Mouse (Mus musculus): Measurements from ENCODE around the gene Zcchc7. TPM values are rescaled to one million over a fixed set of nuclear protein-coding genes. Genes with fewer than 3 reads are reported as not detected.
"Not testable (repeated sequence)": the region's sequence is repeated elsewhere in the genome, so short reads cannot be mapped to it uniquely, and the experiment has no call there.

Zcchc7 gene
- polyA plus RNA-seq, 1 experiment from 2014 or later = 31.2 TPM

GRCm38 (mm10) chr4:44721237-44721636 is 34.4 kb upstream of the Zcchc7 start:
- H3K27ac ChIP-seq (ENCODE audit: low read length) = no peak overlapping the region
- no peak overlapping the region for H3K9ac ChIP-seq (ENCODE audit: low read depth, low read length)
- H3K36me3 ChIP-seq (ENCODE audit: control insufficient read depth, insufficient read depth, low read length) = no peaks in the 10 kb centered on the region
- H3K27me3 ChIP-seq (ENCODE audit: control insufficient read depth, insufficient read depth, low read depth, low read length) = peaks cover 45% of the 10 kb centered on the region
- no peak for ATAC-seq
- H3K4me3 ChIP-seq (ENCODE audit: low read depth, low read length) = no peak overlapping the region
- no peaks in the 10 kb centered on the region for H3K4me1 ChIP-seq (ENCODE audit: control insufficient read depth, insufficient read depth, low read length)
- no peak overlapping the region for H3K4me2 ChIP-seq (ENCODE audit: low read length)
- 78% methylated on average over 4 of the region's 4 CpGs for WGBS
- no peaks in the 10 kb centered on the region for H3K9me3 ChIP-seq (replicated peaks; ENCODE audit: control insufficient read depth, low read length, poor library complexity, severe bottlenecking)

DNA sequence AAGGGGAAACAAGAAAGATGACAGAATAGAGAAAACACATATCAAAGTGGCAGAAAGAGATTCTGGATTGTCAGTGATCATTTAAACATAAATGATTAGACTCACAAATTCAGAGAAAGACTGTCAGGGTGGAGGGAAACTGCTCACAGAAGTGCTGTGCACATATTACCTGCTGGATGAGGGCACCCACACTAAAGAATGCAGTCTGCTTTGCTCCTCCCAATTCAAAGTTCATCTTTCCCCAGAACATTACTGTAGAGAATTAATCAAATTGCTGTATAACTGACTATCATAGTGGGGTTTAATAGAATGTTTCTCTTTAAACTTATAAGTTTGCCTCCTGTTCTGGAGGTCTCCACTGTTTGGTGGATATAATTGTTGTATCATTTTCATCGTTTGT is 15.2 kb upstream of the Zcchc7 start:
- no peaks in the 10 kb centered on the region for H3K36me3 ChIP-seq (ENCODE audit: control insufficient read depth, insufficient read depth, low read length)
- no peak overlapping the region for H3K4me3 ChIP-seq (ENCODE audit: low read depth, low read length)
- peaks cover 4% of the 10 kb centered on the region; the same call in 1 of the 2 replicates for H3K9me3 ChIP-seq (replicated peaks; ENCODE audit: control insufficient read depth, low read length, poor library complexity, severe bottlenecking)
- no peak overlapping the region for H3K9ac ChIP-seq (ENCODE audit: low read depth, low read length)
- H3K27me3 ChIP-seq (ENCODE audit: control insufficient read depth, insufficient read depth, low read depth, low read length) = peaks cover 9% of the 10 kb centered on the region
- H3K4me2 ChIP-seq (ENCODE audit: low read length) = no peak overlapping the region
- H3K27ac ChIP-seq (ENCODE audit: low read length) = no peak overlapping the region
- WGBS = 80% methylated on average over 1 of the region's 1 CpGs
- no peak for ATAC-seq
- no peaks in the 10 kb centered on the region for H3K4me1 ChIP-seq (ENCODE audit: control insufficient read depth, insufficient read depth, low read length)

GRCm38 (mm10) chr4:44756134-44756951 is 666 bp downstream of the Zcchc7 start:
- Histone ChIP-seq H3K9ac (ENCODE audit: low read depth, low read length) (peak overlapping the region; percentile 92), H3K4me3 (ENCODE audit: low read depth, low read length) (peak overlapping the region; percentile 98), H3K4me2 (ENCODE audit: low read length) (peak overlapping the region; percentile 67), H3K9me3 (replicated peaks; ENCODE audit: control insufficient read depth, low read length, poor library complexity, severe bottlenecking) (no peaks in the 10 kb centered on the region), H3K27ac (ENCODE audit: low read length) (peak overlapping the region; percentile 93), H3K27me3 (ENCODE audit: control insufficient read depth, insufficient read depth, low read depth, low read length) (no peaks in the 10 kb centered on the region), H3K4me1 (ENCODE audit: control insufficient read depth, insufficient read depth, low read length) (peaks cover 7% of the 10 kb centered on the region), H3K36me3 (ENCODE audit: control insufficient read depth, insufficient read depth, low read length) (no peaks in the 10 kb centered on the region)
- WGBS = under 1% methylated on average over 56 of the region's 60 CpGs
- peak; percentile 98 for ATAC-seq

GRCm38 (mm10) chr4:44757131-44757530 is 1.5 kb downstream of the Zcchc7 start:
- peak overlapping the region; percentile 98 for H3K4me3 ChIP-seq (ENCODE audit: low read depth, low read length)

DNA sequence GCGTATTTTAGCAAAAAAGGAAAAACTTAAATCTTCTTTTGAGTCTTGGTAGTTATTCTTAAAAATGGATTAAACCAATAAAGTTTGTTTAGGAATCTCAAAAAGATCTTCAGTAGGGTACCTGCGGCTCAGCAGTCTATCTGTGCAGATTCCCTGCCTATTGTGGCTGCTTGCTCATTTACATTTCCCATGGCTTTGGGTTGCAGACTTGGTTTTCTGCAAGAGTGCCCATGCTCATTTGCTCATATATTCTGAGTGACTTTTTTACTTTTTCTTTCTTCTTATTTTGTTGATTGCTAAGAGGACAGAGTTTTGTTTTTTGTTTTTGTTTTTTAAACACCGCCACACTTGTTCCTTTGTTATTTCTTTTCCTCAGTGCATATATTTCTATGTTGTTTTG is 19.2 kb downstream of the Zcchc7 start:
- Histone ChIP-seq H3K9ac (ENCODE audit: low read depth, low read length) (no peak overlapping the region), H3K9me3 (replicated peaks; ENCODE audit: control insufficient read depth, low read length, poor library complexity, severe bottlenecking) (no peaks in the 10 kb centered on the region), H3K27ac (ENCODE audit: low read length) (no peak overlapping the region), H3K4me2 (ENCODE audit: low read length) (no peak overlapping the region), H3K4me3 (ENCODE audit: low read depth, low read length) (no peak overlapping the region), H3K36me3 (ENCODE audit: control insufficient read depth, insufficient read depth, low read length) (no peaks in the 10 kb centered on the region), H3K4me1 (ENCODE audit: control insufficient read depth, insufficient read depth, low read length) (no peaks in the 10 kb centered on the region), H3K27me3 (ENCODE audit: control insufficient read depth, insufficient read depth, low read depth, low read length) (no peaks in the 10 kb centered on the region)
- WGBS = 53% methylated on average over 3 of the region's 3 CpGs
- no peak for ATAC-seq

More at GRCm38 (mm10) chr4:44757131-44757530, 1.5 kb downstream of the Zcchc7 start:
- H3K4me1 ChIP-seq (ENCODE audit: control insufficient read depth, insufficient read depth, low read length); H3K9me3 ChIP-seq (replicated peaks; ENCODE audit: control insufficient read depth, low read length, poor library complexity, severe bottlenecking); H3K36me3 ChIP-seq (ENCODE audit: control insufficient read depth, insufficient read depth, low read length); H3K27me3 ChIP-seq (ENCODE audit: control insufficient read depth, insufficient read depth, low read depth, low read length); ATAC-seq: not testable (repeated sequence)
- Histone ChIP-seq H3K9ac (ENCODE audit: low read depth, low read length) (peak overlapping the region; percentile 92), H3K4me2 (ENCODE audit: low read length) (peak overlapping the region; percentile 67), H3K27ac (ENCODE audit: low read length) (peak overlapping the region; percentile 93)
- 9% methylated on average over 10 of the region's 10 CpGs for WGBS

GRCm38 (mm10) chr4:44776651-44777050 is 21.0 kb downstream of the Zcchc7 start:
- Histone ChIP-seq H3K4me2 (ENCODE audit: low read length) (no peak overlapping the region), H3K36me3 (ENCODE audit: control insufficient read depth, insufficient read depth, low read length) (no peaks in the 10 kb centered on the region), H3K9ac (ENCODE audit: low read depth, low read length) (no peak overlapping the region), H3K27me3 (ENCODE audit: control insufficient read depth, insufficient read depth, low read depth, low read length) (no peaks in the 10 kb centered on the region), H3K4me1 (ENCODE audit: control insufficient read depth, insufficient read depth, low read length) (no peaks in the 10 kb centered on the region), H3K9me3 (replicated peaks; ENCODE audit: control insufficient read depth, low read length, poor library complexity, severe bottlenecking) (no peaks in the 10 kb centered on the region), H3K4me3 (ENCODE audit: low read depth, low read length) (no peak overlapping the region), H3K27ac (ENCODE audit: low read length) (no peak overlapping the region)
- 50% methylated on average over 2 of the region's 2 CpGs for WGBS
- ATAC-seq = no peak

GRCm38 (mm10) chr4:44777101-44777500 is 21.4 kb downstream of the Zcchc7 start:
- H3K9me3 ChIP-seq (replicated peaks; ENCODE audit: control insufficient read depth, low read length, poor library complexity, severe bottlenecking) = no peaks in the 10 kb centered on the region
- H3K9ac ChIP-seq (ENCODE audit: low read depth, low read length) = no peak overlapping the region
- ATAC-seq = no peak
- no peaks in the 10 kb centered on the region for H3K4me1 ChIP-seq (ENCODE audit: control insufficient read depth, insufficient read depth, low read length)
- no peak overlapping the region for H3K27ac ChIP-seq (ENCODE audit: low read length)
- no peak overlapping the region for H3K4me3 ChIP-seq (ENCODE audit: low read depth, low read length)
- 77% methylated on average over 3 of the region's 3 CpGs for whole genome bisulfite sequencing
- no peaks in the 10 kb centered on the region for H3K27me3 ChIP-seq (ENCODE audit: control insufficient read depth, insufficient read depth, low read depth, low read length)
- H3K36me3 ChIP-seq (ENCODE audit: control insufficient read depth, insufficient read depth, low read length) = no peaks in the 10 kb centered on the region
- H3K4me2 ChIP-seq (ENCODE audit: low read length) = no peak overlapping the region

DNA sequence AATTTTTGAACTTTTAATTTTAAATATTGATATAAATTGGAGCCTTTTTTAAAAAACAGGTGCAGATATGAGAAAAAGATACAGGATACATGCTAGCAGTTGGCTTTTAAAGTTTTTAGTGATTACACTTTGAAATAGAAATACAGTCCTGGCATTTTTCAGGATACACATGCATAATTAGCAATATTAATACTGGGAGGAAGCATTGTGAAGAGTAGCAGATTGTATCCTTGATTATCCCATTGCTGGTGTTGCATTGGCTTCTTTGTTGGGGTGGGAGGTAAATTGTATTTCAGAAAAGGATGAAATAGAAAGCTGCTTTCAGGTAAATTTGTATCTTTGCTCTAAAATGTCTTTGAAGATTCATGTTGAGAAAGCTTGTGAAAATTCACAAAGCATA is 22.0 kb downstream of the Zcchc7 start:
- H3K4me1 ChIP-seq (ENCODE audit: control insufficient read depth, insufficient read depth, low read length) = no peaks in the 10 kb centered on the region

GRCm38 (mm10) chr4:44778316-44778715 is 22.6 kb downstream of the Zcchc7 start:
- Histone ChIP-seq H3K36me3 (ENCODE audit: control insufficient read depth, insufficient read depth, low read length) (no peaks in the 10 kb centered on the region), H3K9me3 (replicated peaks; ENCODE audit: control insufficient read depth, low read length, poor library complexity, severe bottlenecking) (no peaks in the 10 kb centered on the region), H3K4me1 (ENCODE audit: control insufficient read depth, insufficient read depth, low read length) (no peaks in the 10 kb centered on the region), H3K9ac (ENCODE audit: low read depth, low read length) (no peak overlapping the region), H3K27ac (ENCODE audit: low read length) (no peak overlapping the region), H3K4me2 (ENCODE audit: low read length) (no peak overlapping the region), H3K27me3 (ENCODE audit: control insufficient read depth, insufficient read depth, low read depth, low read length) (no peaks in the 10 kb centered on the region), H3K4me3 (ENCODE audit: low read depth, low read length) (no peak overlapping the region)
- WGBS = 47% methylated on average over 3 of the region's 3 CpGs
- no peak for ATAC-seq

More for the DNA sequence above, 22.0 kb downstream of the Zcchc7 start:
- no peak for ATAC-seq
- no peak overlapping the region for H3K4me2 ChIP-seq (ENCODE audit: low read length)
- H3K36me3 ChIP-seq (ENCODE audit: control insufficient read depth, insufficient read depth, low read length) = no peaks in the 10 kb centered on the region
- no peak overlapping the region for H3K27ac ChIP-seq (ENCODE audit: low read length)
- H3K9me3 ChIP-seq (replicated peaks; ENCODE audit: control insufficient read depth, low read length, poor library complexity, severe bottlenecking) = no peaks in the 10 kb centered on the region
- no peaks in the 10 kb centered on the region for H3K27me3 ChIP-seq (ENCODE audit: control insufficient read depth, insufficient read depth, low read depth, low read length)
- H3K4me3 ChIP-seq (ENCODE audit: low read depth, low read length) = no peak overlapping the region
- no peak overlapping the region for H3K9ac ChIP-seq (ENCODE audit: low read depth, low read length)

Data from midbrain, embryonic 16.5 days (tissue).